Mouse (Mus musculus): ENCODE results near the gene Lyrm7.
"Not testable (repeated sequence)": the region's sequence is repeated elsewhere in the genome, so short reads cannot be mapped to it uniquely, and the experiment has no call there.

DNA sequence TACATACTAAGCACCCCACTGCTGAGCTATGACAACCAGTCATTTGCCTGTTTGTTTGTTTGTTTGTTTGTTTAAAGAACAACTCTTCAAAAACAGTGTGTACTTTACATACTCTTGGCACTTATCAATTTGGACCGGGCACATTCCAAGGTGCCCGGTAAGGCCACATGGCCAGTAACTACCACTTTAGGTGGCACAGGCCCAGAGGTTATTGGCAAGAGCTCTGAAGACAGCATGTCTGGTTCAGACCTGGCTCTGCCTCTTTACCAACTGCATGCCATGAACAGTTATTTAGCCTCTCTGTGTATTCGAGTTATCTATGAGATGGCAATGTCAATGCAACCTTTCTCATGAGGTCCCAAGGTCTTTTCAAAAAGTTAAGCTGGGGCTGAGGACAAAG is 35.9 kb upstream of the Lyrm7 start:
- TF ChIP-seq CTCF (IDR thresholded peaks at IDR 0.05; ENCODE audit: control insufficient read depth, insufficient read depth, insufficient replicate concordance, low read depth, low read length); POLR2A (IDR thresholded peaks at IDR 0.05; ENCODE audit: control insufficient read depth, low read depth, low read length): not testable (repeated sequence)

Measured in testis, adult 2 months (tissue).